Mouse (Mus musculus): ENCODE measurements around the gene Rps6ka2. TPM values are rescaled to one million over a fixed set of nuclear protein-coding genes. Genes with fewer than 3 reads are reported as not detected.

Rps6ka2 gene
- polyA plus RNA-seq, 1 experiment from 2014 or later: 18.7 TPM

- Histone ChIP-seq H3K4me3 (ENCODE audit: low read length) (no peak overlapping the region), H3K27me3 (ENCODE audit: insufficient read depth, low read length) (no peaks in the 10 kb centered on the region), H3K9ac (replicated peaks; ENCODE audit: low read length) (no peak overlapping the region), H3K36me3 (ENCODE audit: insufficient read depth, low read length) (no peaks in the 10 kb centered on the region), H3K9me3 (ENCODE audit: low read length) (no peaks in the 10 kb centered on the region), H3K27ac (ENCODE audit: low read length) (no peak overlapping the region), H3K4me1 (ENCODE audit: insufficient read depth, low read length) (peaks cover 4% of the 10 kb centered on the region; the same call in 1 of the 2 replicates), H3K4me2 (replicated peaks; ENCODE audit: low read depth, low read length) (no peak overlapping the region)
- ATAC-seq (ENCODE audit: low FRiP score, low TSS enrichment): no peak
- 74% methylated on average over 11 of the region's 11 CpGs for WGBS
Measured at GRCm38 (mm10) chr17:7217791-7218329, 47.9 kb downstream of the Rps6ka2 start.

GRCm38 (mm10) chr17:7218396-7218795 is 48.5 kb downstream of the Rps6ka2 start:
- WGBS: 87% methylated on average over 9 of the region's 9 CpGs
- Histone ChIP-seq H3K27me3 (ENCODE audit: insufficient read depth, low read length) (no peaks in the 10 kb centered on the region), H3K4me3 (ENCODE audit: low read length) (no peak overlapping the region), H3K4me2 (replicated peaks; ENCODE audit: low read depth, low read length) (no peak overlapping the region), H3K9ac (replicated peaks; ENCODE audit: low read length) (no peak overlapping the region), H3K36me3 (ENCODE audit: insufficient read depth, low read length) (no peaks in the 10 kb centered on the region), H3K27ac (ENCODE audit: low read length) (no peak overlapping the region), H3K9me3 (ENCODE audit: low read length) (no peaks in the 10 kb centered on the region), H3K4me1 (ENCODE audit: insufficient read depth, low read length) (peaks cover 4% of the 10 kb centered on the region; the same call in 1 of the 2 replicates)
- no peak for ATAC-seq (ENCODE audit: low FRiP score, low TSS enrichment)

GRCm38 (mm10) chr17:7219044-7219718 is 49.3 kb downstream of the Rps6ka2 start:
- Histone ChIP-seq H3K4me1 (ENCODE audit: insufficient read depth, low read length) (peaks cover 4% of the 10 kb centered on the region; the same call in 1 of the 2 replicates), H3K4me2 (replicated peaks; ENCODE audit: low read depth, low read length) (no peak overlapping the region), H3K36me3 (ENCODE audit: insufficient read depth, low read length) (no peaks in the 10 kb centered on the region), H3K9ac (replicated peaks; ENCODE audit: low read length) (no peak overlapping the region), H3K4me3 (ENCODE audit: low read length) (no peak overlapping the region), H3K27me3 (ENCODE audit: insufficient read depth, low read length) (no peaks in the 10 kb centered on the region), H3K9me3 (ENCODE audit: low read length) (no peaks in the 10 kb centered on the region), H3K27ac (ENCODE audit: low read length) (no peak overlapping the region)
- no peak for ATAC-seq (ENCODE audit: low FRiP score, low TSS enrichment)
- WGBS: 49% methylated on average over 11 of the region's 11 CpGs

GRCm38 (mm10) chr17:7221310-7221709 is 51.4 kb downstream of the Rps6ka2 start:
- ATAC-seq (ENCODE audit: low FRiP score, low TSS enrichment): no peak
- H3K36me3 ChIP-seq (ENCODE audit: insufficient read depth, low read length): no peaks in the 10 kb centered on the region
- no peak overlapping the region for H3K27ac ChIP-seq (ENCODE audit: low read length)
- no peaks in the 10 kb centered on the region for H3K27me3 ChIP-seq (ENCODE audit: insufficient read depth, low read length)
- no peak overlapping the region for H3K4me3 ChIP-seq (ENCODE audit: low read length)
- 82% methylated on average over 4 of the region's 4 CpGs for WGBS
- no peaks in the 10 kb centered on the region for H3K9me3 ChIP-seq (ENCODE audit: low read length)
- peaks cover 4% of the 10 kb centered on the region; the same call in 1 of the 2 replicates for H3K4me1 ChIP-seq (ENCODE audit: insufficient read depth, low read length)
- no peak overlapping the region for H3K4me2 ChIP-seq (replicated peaks; ENCODE audit: low read depth, low read length)
- no peak overlapping the region for H3K9ac ChIP-seq (replicated peaks; ENCODE audit: low read length)

GRCm38 (mm10) chr17:7222198-7222597 is 52.3 kb downstream of the Rps6ka2 start:
- Histone ChIP-seq H3K9ac (replicated peaks; ENCODE audit: low read length) (no peak overlapping the region), H3K4me3 (ENCODE audit: low read length) (no peak overlapping the region), H3K27me3 (ENCODE audit: insufficient read depth, low read length) (no peaks in the 10 kb centered on the region), H3K4me2 (replicated peaks; ENCODE audit: low read depth, low read length) (no peak overlapping the region), H3K36me3 (ENCODE audit: insufficient read depth, low read length) (no peaks in the 10 kb centered on the region), H3K4me1 (ENCODE audit: insufficient read depth, low read length) (peaks cover 11% of the 10 kb centered on the region), H3K9me3 (ENCODE audit: low read length) (no peaks in the 10 kb centered on the region), H3K27ac (ENCODE audit: low read length) (no peak overlapping the region)
- no peak for ATAC-seq (ENCODE audit: low FRiP score, low TSS enrichment)
- WGBS: 55% methylated on average over 3 of the region's 3 CpGs

GRCm38 (mm10) chr17:7228545-7228944 is 58.6 kb downstream of the Rps6ka2 start:
- H3K9ac ChIP-seq (replicated peaks; ENCODE audit: low read length): no peak overlapping the region
- no peaks in the 10 kb centered on the region for H3K27me3 ChIP-seq (ENCODE audit: insufficient read depth, low read length)
- H3K4me3 ChIP-seq (ENCODE audit: low read length): no peak overlapping the region
- H3K36me3 ChIP-seq (ENCODE audit: insufficient read depth, low read length): no peaks in the 10 kb centered on the region
- WGBS: 67% methylated on average over 9 of the region's 9 CpGs
- ATAC-seq (ENCODE audit: low FRiP score, low TSS enrichment): peak; percentile 81
- H3K27ac ChIP-seq (ENCODE audit: low read length): peak overlapping the region; percentile 60
- H3K4me1 ChIP-seq (ENCODE audit: insufficient read depth, low read length): peaks cover 44% of the 10 kb centered on the region
- no peaks in the 10 kb centered on the region for H3K9me3 ChIP-seq (ENCODE audit: low read length)
- no peak overlapping the region for H3K4me2 ChIP-seq (replicated peaks; ENCODE audit: low read depth, low read length)

GRCm38 (mm10) chr17:7231312-7231711 is 61.4 kb downstream of the Rps6ka2 start:
- 78% methylated on average over 4 of the region's 4 CpGs for WGBS
- Histone ChIP-seq H3K27ac (ENCODE audit: low read length) (no peak overlapping the region), H3K4me1 (ENCODE audit: insufficient read depth, low read length) (peaks cover 44% of the 10 kb centered on the region), H3K9ac (replicated peaks; ENCODE audit: low read length) (no peak overlapping the region), H3K4me2 (replicated peaks; ENCODE audit: low read depth, low read length) (no peak overlapping the region), H3K4me3 (ENCODE audit: low read length) (no peak overlapping the region), H3K9me3 (ENCODE audit: low read length) (no peaks in the 10 kb centered on the region), H3K27me3 (ENCODE audit: insufficient read depth, low read length) (no peaks in the 10 kb centered on the region), H3K36me3 (ENCODE audit: insufficient read depth, low read length) (no peaks in the 10 kb centered on the region)
- no peak for ATAC-seq (ENCODE audit: low FRiP score, low TSS enrichment)

GRCm38 (mm10) chr17:7231790-7232189 is 61.9 kb downstream of the Rps6ka2 start:
- no peak overlapping the region for H3K4me2 ChIP-seq (replicated peaks; ENCODE audit: low read depth, low read length)
- ATAC-seq (ENCODE audit: low FRiP score, low TSS enrichment): no peak
- H3K9ac ChIP-seq (replicated peaks; ENCODE audit: low read length): no peak overlapping the region
- WGBS: 83% methylated on average over 8 of the region's 8 CpGs
- H3K4me1 ChIP-seq (ENCODE audit: insufficient read depth, low read length): peaks cover 41% of the 10 kb centered on the region
- H3K27me3 ChIP-seq (ENCODE audit: insufficient read depth, low read length): no peaks in the 10 kb centered on the region
- H3K36me3 ChIP-seq (ENCODE audit: insufficient read depth, low read length): no peaks in the 10 kb centered on the region
- H3K9me3 ChIP-seq (ENCODE audit: low read length): no peaks in the 10 kb centered on the region
- no peak overlapping the region for H3K4me3 ChIP-seq (ENCODE audit: low read length)
- no peak overlapping the region for H3K27ac ChIP-seq (ENCODE audit: low read length)

- Histone ChIP-seq H3K4me1 (ENCODE audit: insufficient read depth, low read length) (peaks cover 35% of the 10 kb centered on the region), H3K9me3 (ENCODE audit: low read length) (no peaks in the 10 kb centered on the region), H3K27ac (ENCODE audit: low read length) (no peak overlapping the region), H3K4me3 (ENCODE audit: low read length) (no peak overlapping the region), H3K36me3 (ENCODE audit: insufficient read depth, low read length) (no peaks in the 10 kb centered on the region), H3K9ac (replicated peaks; ENCODE audit: low read length) (no peak overlapping the region), H3K4me2 (replicated peaks; ENCODE audit: low read depth, low read length) (no peak overlapping the region), H3K27me3 (ENCODE audit: insufficient read depth, low read length) (no peaks in the 10 kb centered on the region)
- no peak for ATAC-seq (ENCODE audit: low FRiP score, low TSS enrichment)
- 26% methylated on average over 7 of the region's 7 CpGs for WGBS
Measured at GRCm38 (mm10) chr17:7232400-7232799, 62.5 kb downstream of the Rps6ka2 start.

- H3K4me1 ChIP-seq (ENCODE audit: insufficient read depth, low read length): peaks cover 27% of the 10 kb centered on the region
- 0 out of 2 replicates have a peak, but pooled peaks cover 3% of the 10 kb centered on the region for H3K36me3 ChIP-seq (ENCODE audit: insufficient read depth, low read length)
- no peak overlapping the region for H3K27ac ChIP-seq (ENCODE audit: low read length)
Measured at GRCm38 (mm10) chr17:7233197-7233596, 63.3 kb downstream of the Rps6ka2 start.

More at GRCm38 (mm10) chr17:7233197-7233596, 63.3 kb downstream of the Rps6ka2 start:
- no peaks in the 10 kb centered on the region for H3K9me3 ChIP-seq (ENCODE audit: low read length)
- H3K27me3 ChIP-seq (ENCODE audit: insufficient read depth, low read length): no peaks in the 10 kb centered on the region
- H3K9ac ChIP-seq (replicated peaks; ENCODE audit: low read length): no peak overlapping the region
- H3K4me2 ChIP-seq (replicated peaks; ENCODE audit: low read depth, low read length): no peak overlapping the region
- ATAC-seq (ENCODE audit: low FRiP score, low TSS enrichment): no peak
- H3K4me3 ChIP-seq (ENCODE audit: low read length): no peak overlapping the region
